Mouse (Mus musculus) forebrain, embryonic 10.5 days (tissue): Measurements from ENCODE around the gene Rsrp1. TPM values are rescaled to one million over a fixed set of nuclear protein-coding genes. Genes with fewer than 3 reads are reported as not detected.

Experiments
- DNase-seq: peaks from one replicate; pipeline ENCODE4 v3.0.0-alpha.2; 2017; ENCODE audit warnings: low spot score; ENCODE audit errors: extremely low spot score
- H3K27ac ChIP-seq: fragments of 300-500 bp; sonication (generic); 2 replicates; pipeline ENCODE4 v1.5.1; 2016; ENCODE audit warnings: mild to moderate bottlenecking
- H3K27me3 ChIP-seq: fragments of 300-500 bp; sonication (generic); 2 replicates; pipeline ENCODE4 v1.6.1; 2016; ENCODE audit warnings: mild to moderate bottlenecking; ENCODE audit not compliant: poor library complexity, severe bottlenecking
- H3K36me3 ChIP-seq: fragments of 300-500 bp; sonication (generic); replicated peaks from 2 replicates; pipeline ENCODE4 v1.6.1; 2016; ENCODE audit warnings: mild to moderate bottlenecking, moderate library complexity
- H3K4me1 ChIP-seq: fragments of 300-500 bp; sonication (generic); 2 replicates; pipeline ENCODE4 v1.6.1; 2016
- H3K4me3 ChIP-seq: fragments of 300-500 bp; sonication (generic); 2 replicates; pipeline ENCODE4 v1.5.1; 2016; ENCODE audit warnings: mild to moderate bottlenecking, moderate library complexity
- H3K9me3 ChIP-seq: fragments of 300-500 bp; sonication (generic); 2 replicates; pipeline ENCODE4 v1.6.1; 2016; ENCODE audit warnings: mild to moderate bottlenecking, moderate library complexity
- WGBS: fragments of 180-500 bp; shearing (Covaris S2); methylation state at CpG from one replicate; pipeline ENCODE4 v1.1.7; 2016; 5-methylcytosine and 5-hydroxymethylcytosine counted together
- polyA plus RNA-seq: library from polyadenylated mRNA; unstranded; fragments of >200 nt; fragmentation: Nextera tagmentation; extraction: Ambion mirVana; gene quantifications from 2 replicates; pipeline ENCODE4 v1.2.1, GENCODE M21; 2016

Gene Rsrp1
- polyA plus RNA-seq, 1 experiment from 2014 or later, result 278 TPM

- peaks cover 34% of the 10 kb centered on the region for H3K4me1 ChIP-seq
- no peaks in the 10 kb centered on the region for H3K27me3 ChIP-seq
- H3K27ac ChIP-seq, result no peak overlapping the region
- no peaks in the 10 kb centered on the region for H3K9me3 ChIP-seq
- peaks cover 47% of the 10 kb centered on the region for H3K36me3 ChIP-seq
- H3K4me3 ChIP-seq, result peak overlapping the region; percentile 100
- WGBS, result 90% methylated on average over 8 of the region's 8 CpGs
- no peak for DNase-seq
Observed at GRCm38 (mm10) chr4:134925206-134925605, 1.8 kb downstream of the Rsrp1 start.

DNA sequence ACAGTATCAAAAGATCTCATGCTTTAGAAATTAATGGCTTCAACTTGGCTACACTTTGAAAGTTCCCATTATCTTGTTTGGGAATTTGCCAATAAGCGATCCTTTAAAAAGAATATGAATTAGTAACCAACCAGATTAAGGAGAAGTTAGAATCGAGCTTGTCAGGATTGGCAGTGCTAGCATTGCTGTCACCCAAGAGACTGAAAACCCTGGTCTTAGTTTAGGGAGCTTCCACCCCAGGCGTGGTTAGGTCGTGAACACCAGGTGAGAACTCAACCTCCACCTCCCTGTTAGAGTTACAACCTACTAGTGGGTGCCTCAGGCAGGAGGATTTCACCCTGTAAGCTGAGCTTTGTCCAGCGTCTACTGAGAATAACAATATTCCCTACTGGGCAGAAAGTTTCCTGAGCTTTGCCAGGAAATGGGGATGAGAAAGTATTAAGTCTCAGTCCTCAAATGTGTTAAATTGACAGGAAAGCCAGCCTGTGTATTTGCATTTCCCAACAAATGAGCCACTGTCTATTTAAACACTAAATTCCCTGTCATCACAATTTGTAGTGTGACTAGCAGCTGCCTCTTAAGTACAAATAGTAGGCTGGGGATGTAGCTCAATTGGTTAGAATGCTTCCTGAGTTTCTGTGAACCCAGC is 4.5 kb downstream of the Rsrp1 start:
- H3K27ac ChIP-seq, result no peak overlapping the region
- WGBS, result 77% methylated on average over 5 of the region's 5 CpGs

GRCm38 (mm10) chr4:134928464-134928836 is 5.1 kb downstream of the Rsrp1 start:
- WGBS, result 82% methylated on average over 1 of the region's 1 CpGs
- Histone ChIP-seq H3K27me3 (no peaks in the 10 kb centered on the region), H3K4me1 (peaks cover 44% of the 10 kb centered on the region), H3K36me3 (peaks cover 59% of the 10 kb centered on the region), H3K27ac (no peak overlapping the region), H3K4me3 (no peak overlapping the region), H3K9me3 (no peaks in the 10 kb centered on the region)
- DNase-seq, result no peak

More for the DNA sequence above, 4.5 kb downstream of the Rsrp1 start:
- no peak overlapping the region for H3K4me3 ChIP-seq
- peaks cover 54% of the 10 kb centered on the region for H3K36me3 ChIP-seq
- no peak for DNase-seq
- no peaks in the 10 kb centered on the region for H3K9me3 ChIP-seq
- peaks cover 46% of the 10 kb centered on the region for H3K4me1 ChIP-seq
- H3K27me3 ChIP-seq, result no peaks in the 10 kb centered on the region

GRCm38 (mm10) chr4:134929536-134929935 is 6.1 kb downstream of the Rsrp1 start:
- no peaks in the 10 kb centered on the region for H3K27me3 ChIP-seq
- no peak for DNase-seq
- H3K36me3 ChIP-seq, result peaks cover 65% of the 10 kb centered on the region
- no peak overlapping the region for H3K4me3 ChIP-seq
- 91% methylated on average over 4 of the region's 4 CpGs for WGBS
- H3K4me1 ChIP-seq, result peaks cover 41% of the 10 kb centered on the region
- H3K27ac ChIP-seq, result no peak overlapping the region
- no peaks in the 10 kb centered on the region for H3K9me3 ChIP-seq

GRCm38 (mm10) chr4:134930190-134930589 is 6.8 kb downstream of the Rsrp1 start:
- peaks cover 65% of the 10 kb centered on the region for H3K36me3 ChIP-seq
- no peaks in the 10 kb centered on the region for H3K9me3 ChIP-seq
- peaks cover 34% of the 10 kb centered on the region for H3K4me1 ChIP-seq
- 31% methylated on average over 9 of the region's 9 CpGs for WGBS
- H3K4me3 ChIP-seq, result peak overlapping the region; percentile 100
- no peak overlapping the region for H3K27ac ChIP-seq
- H3K27me3 ChIP-seq, result no peaks in the 10 kb centered on the region
- DNase-seq, result no peak

DNA sequence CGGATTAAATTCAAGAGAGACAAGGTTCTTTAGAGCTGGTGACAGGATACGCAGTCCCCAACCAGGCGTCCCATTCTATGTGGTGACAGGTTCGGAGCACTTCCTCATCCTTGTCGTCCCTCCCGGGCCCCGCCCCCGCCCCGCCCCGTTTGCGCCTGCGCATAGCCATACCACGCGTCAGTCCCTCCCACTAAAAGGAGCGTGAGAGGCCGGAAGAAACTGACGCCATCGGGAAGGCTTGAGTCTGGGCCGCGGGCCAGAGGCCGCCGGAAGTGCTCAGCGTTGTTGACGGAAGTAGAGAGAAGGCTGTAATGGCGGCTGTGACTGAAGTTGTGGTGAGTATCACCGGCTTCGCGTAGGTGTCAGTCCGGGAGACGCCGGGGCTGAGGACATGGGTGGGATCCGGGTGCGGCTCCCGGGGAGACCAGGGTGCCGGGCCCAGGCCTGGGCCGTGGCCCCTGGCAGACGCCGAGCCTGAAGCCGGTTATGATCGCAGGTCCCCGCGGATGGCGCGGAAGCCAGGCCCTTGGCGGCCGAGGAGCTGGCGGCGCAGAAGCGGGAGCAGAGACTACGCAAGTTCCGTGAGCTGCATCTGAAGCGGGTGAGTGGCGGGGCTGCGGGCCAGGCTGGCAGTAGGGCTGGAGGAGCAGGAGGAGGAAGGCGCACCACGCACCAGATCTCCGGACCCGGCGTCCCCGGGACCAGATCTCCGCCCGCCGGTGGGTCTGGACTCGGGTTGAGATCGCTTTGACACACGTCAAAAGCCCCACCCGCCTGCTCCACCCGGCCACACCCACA is 7.5 kb downstream of the Rsrp1 start, which contains the start of gene Syf2:
Gene Syf2 (plus strand): TSS at position 215 of the 798 bp plus-strand sequence.
- peak; percentile 98 for DNase-seq
- Histone ChIP-seq H3K27me3 (no peaks in the 10 kb centered on the region), H3K9me3 (no peaks in the 10 kb centered on the region), H3K27ac (peak within 1 kb of the TSS; percentile 86), H3K36me3 (peaks cover 65% of the 10 kb centered on the region), H3K4me1 (peaks cover 27% of the 10 kb centered on the region), H3K4me3 (peak within 1 kb of the TSS; percentile 100)
- under 1% methylated on average over 67 of the region's 68 CpGs for WGBS

DNA sequence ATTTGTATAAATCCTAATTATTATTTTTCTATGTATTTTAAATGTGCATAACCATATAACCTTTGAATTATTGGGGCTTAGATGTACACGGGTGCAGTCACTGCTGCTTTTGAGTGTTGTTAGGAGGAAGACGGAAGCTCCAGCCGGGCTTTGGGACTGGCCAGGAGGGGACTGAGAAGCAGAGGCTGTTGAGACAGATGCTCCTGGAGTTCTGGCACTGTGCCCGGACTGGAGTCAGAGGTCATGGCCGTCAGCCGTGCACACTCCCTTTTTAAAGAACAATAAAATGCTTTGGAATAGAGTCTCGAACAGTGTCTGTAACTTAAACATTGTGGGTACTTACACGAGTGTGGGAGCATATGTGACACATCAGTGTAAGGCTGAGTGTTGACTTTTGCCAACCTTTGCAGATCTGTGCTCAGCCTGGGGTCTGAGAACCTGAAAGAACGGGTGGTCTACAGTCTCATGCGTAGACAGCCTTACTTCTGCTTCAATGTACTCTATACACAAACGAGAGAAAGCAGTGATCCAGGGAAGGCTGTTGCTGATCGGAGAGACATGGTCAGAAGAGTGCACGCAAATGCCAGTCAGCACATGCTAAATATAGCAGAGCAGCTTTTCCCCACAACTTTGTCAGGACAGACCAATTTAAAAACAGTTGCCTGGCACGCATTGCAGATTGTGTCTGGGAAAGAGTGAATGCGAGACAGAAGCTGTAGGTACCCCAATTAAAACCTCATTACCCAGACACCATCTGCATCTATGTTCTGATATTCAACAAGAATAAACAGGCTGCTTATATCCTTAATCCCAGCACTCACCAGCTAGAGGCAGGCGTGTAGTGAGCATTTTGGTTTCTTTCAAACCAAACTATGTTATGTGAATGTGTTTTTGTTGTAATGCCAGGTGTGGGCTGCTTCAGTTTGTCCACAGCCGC is 14.1 kb downstream of the Rsrp1 start:
- H3K36me3 ChIP-seq, result peaks cover 53% of the 10 kb centered on the region
- no peak for DNase-seq
- H3K4me1 ChIP-seq, result peaks cover 6% of the 10 kb centered on the region
- H3K27me3 ChIP-seq, result peaks cover 6% of the 10 kb centered on the region; the same call in 1 of the 2 replicates
- no peaks in the 10 kb centered on the region for H3K9me3 ChIP-seq
- no peak overlapping the region for H3K4me3 ChIP-seq
- H3K27ac ChIP-seq, result no peak overlapping the region
- WGBS, result 88% methylated on average over 17 of the region's 17 CpGs

GRCm38 (mm10) chr4:134939900-134940299 is 16.5 kb downstream of the Rsrp1 start:
- peaks cover 19% of the 10 kb centered on the region for H3K27me3 ChIP-seq
- no peak overlapping the region for H3K4me3 ChIP-seq
- H3K36me3 ChIP-seq, result peaks cover 30% of the 10 kb centered on the region
- no peaks in the 10 kb centered on the region for H3K9me3 ChIP-seq
- H3K4me1 ChIP-seq, result peaks cover 6% of the 10 kb centered on the region
- no peak for DNase-seq
- 65% methylated on average over 9 of the region's 9 CpGs for WGBS
- H3K27ac ChIP-seq, result no peak overlapping the region

- Histone ChIP-seq H3K4me1 (peaks cover 11% of the 10 kb centered on the region), H3K27me3 (peaks cover 30% of the 10 kb centered on the region), H3K36me3 (no peaks in the 10 kb centered on the region), H3K4me3 (no peak overlapping the region), H3K27ac (no peak overlapping the region), H3K9me3 (no peaks in the 10 kb centered on the region)
- 62% methylated on average over 27 of the region's 27 CpGs for WGBS
- no peak for DNase-seq
Observed at GRCm38 (mm10) chr4:134943758-134944538, 20.6 kb downstream of the Rsrp1 start.

DNA sequence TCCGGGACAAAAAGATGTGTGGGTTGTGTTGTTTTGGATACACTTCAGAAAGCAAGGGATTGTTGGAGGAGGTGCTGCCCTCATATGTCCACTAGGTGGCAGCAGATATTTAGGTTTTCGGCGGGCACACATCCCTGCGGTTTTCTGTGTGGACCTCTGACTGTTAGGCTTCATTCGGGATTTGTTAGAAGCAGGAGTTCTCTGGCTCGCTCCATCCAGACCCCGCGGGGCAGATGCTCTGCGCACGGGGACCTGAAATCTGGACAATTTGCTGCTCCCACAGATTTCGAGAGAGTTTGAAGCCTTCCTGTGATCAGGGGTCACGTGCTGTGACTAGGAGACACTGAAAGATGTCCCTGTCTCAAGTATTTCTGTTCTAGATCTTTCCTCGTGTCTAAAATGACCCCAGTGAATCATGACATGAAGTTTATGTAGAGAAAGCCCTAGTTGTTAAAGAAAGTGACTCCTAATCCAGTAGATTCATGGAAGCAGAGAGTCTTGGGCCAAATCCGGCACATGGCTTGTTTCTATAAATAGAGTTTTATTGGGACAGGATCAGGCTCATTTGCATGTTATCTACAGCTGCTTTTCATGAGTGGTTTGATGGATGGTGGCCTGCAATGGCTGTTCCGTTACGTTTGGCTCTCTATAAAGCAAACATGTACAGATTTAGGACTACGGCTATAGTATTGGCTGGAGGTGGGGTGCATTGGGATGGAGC is 22.8 kb downstream of the Rsrp1 start:
- H3K9me3 ChIP-seq, result no peaks in the 10 kb centered on the region
- WGBS, result 24% methylated on average over 17 of the region's 17 CpGs
- H3K4me3 ChIP-seq, result peak overlapping the region; percentile 36
- no peak overlapping the region for H3K27ac ChIP-seq
- peaks cover 11% of the 10 kb centered on the region for H3K4me1 ChIP-seq
- peaks cover 29% of the 10 kb centered on the region for H3K27me3 ChIP-seq
- no peaks in the 10 kb centered on the region for H3K36me3 ChIP-seq
- DNase-seq, result peak; percentile 76

DNA sequence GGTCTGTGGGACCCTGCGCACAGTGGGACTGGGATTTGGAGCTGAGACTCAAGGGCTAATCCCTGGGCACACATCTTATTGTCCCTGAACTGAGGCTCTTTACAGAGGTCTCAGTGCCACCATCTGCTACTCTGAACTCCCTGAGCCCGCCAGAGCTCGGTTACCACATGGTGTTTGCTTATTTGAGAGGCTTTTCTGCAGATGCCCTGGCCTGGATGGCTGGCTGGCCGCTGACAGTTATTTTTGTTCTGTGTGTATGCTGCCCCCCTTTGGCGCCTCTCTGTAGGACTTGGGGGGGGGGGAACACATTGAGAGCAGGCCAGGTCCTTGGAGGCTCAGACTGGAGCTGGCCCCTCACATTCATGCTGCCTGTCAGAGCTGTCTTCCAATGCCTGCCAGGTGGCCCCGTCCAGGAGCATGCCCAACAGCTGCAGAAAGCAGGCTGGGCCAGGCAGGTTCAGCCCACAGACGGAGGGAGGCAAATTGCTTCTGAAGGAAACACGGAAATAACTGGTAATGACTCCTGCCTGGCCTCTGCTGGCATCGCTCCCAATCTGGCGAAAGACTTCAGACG is 27.2 kb downstream of the Rsrp1 start:
- H3K36me3 ChIP-seq, result no peaks in the 10 kb centered on the region
- WGBS, result 45% methylated on average over 11 of the region's 11 CpGs
- H3K27me3 ChIP-seq, result peaks cover 25% of the 10 kb centered on the region
- H3K4me3 ChIP-seq, result no peak overlapping the region
- peak overlapping the region; percentile 51 for H3K27ac ChIP-seq
- no peak for DNase-seq
- H3K9me3 ChIP-seq, result no peaks in the 10 kb centered on the region
- H3K4me1 ChIP-seq, result peaks cover 22% of the 10 kb centered on the region
